ENCODE assay signal across 22 mouse cellular contexts in the genomic region with DNA sequence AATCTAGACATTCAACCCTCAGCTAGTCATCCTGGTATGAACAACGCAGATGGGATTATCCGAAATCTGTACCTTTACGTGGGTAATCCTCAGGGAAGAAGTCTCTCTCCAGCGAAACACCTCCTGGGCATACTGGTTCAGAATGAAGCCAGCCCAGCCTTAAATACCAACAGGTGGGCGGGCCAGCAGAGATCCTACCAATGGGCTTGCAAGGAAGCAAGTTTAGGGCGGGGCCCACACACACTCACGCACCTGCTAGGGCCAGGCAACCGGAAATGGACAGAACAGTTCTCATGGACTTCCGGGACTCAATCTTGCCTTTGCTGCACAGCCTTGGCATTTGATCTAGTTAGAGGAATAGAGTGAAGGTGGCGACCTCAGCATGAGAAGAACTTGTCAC. TPM values are rescaled to one million over a fixed set of nuclear protein-coding genes. Genes with fewer than 3 reads are reported as not detected.
DNase-seq lines count a peak whose midpoint lies in the region; ATAC-seq and TF ChIP-seq lines count a peak whose summit lies in the region.
"Had no signal": no experiment of that assay in that cellular context is flagged by ENCODE, and none has a peak within 500 bp of the region (broad histone marks: within the 10 kb centered on the region; RNA-seq: fewer than 3 reads in every experiment).

No protein-coding gene starts in this region.

- no peak overlapping the region for H3K27ac ChIP-seq in liver, embryonic 12.5 days
- H3K27ac ChIP-seq in liver, postnatal 0 days (ENCODE audit: low read depth): no peak overlapping the region
- no peak overlapping the region for H3K27ac ChIP-seq in intestine, embryonic 15.5 days
- H3K27ac ChIP-seq in small intestine, adult 2 months (ENCODE audit: insufficient read depth, low read depth, low read length): peak overlapping the region; percentile 17; the same call in 1 of the 2 replicates
- H3K27ac ChIP-seq: embryonic facial prominence, embryonic 12.5 days; hindbrain, embryonic 14.5 days; kidney, postnatal 0 days; layer of hippocampus, adult 2 months; limb, embryonic 15.5 days; lung, embryonic 15.5 days had no signal

- no peak for TF ChIP-seq EP300 in liver, postnatal 0 days (IDR thresholded peaks at IDR 0.05; ENCODE audit: low read depth)

- no peak for TF ChIP-seq CTCF in liver, postnatal 0 days (IDR thresholded peaks at IDR 0.05; ENCODE audit: low read depth)
- TF ChIP-seq CTCF in small intestine, adult 2 months (IDR thresholded peaks at IDR 0.05; ENCODE audit: extremely low read depth, insufficient read length, insufficient replicate concordance, low read depth, low read length): no peak

- no peak overlapping the region for H3K9ac ChIP-seq in liver, embryonic 12.5 days
- no peak overlapping the region for H3K9ac ChIP-seq in liver, postnatal 0 days (replicated peaks)
- no peak overlapping the region for H3K9ac ChIP-seq in intestine, embryonic 15.5 days
- H3K9ac ChIP-seq: embryonic facial prominence, embryonic 12.5 days; forebrain, postnatal 0 days; hindbrain, embryonic 14.5 days; limb, embryonic 15.5 days; lung, embryonic 15.5 days had no signal

- DNase-seq in liver, postnatal 0 days: no peak
- DNase-seq in R1 (ENCODE audit: low read depth, low spot score): peak; percentile 88
- no peak for DNase-seq in left cerebral cortex, adult 9 months (ENCODE audit: low spot score in 2 of 2)
- no peak for DNase-seq in cerebellum, adult 9-10 months
- DNase-seq: adrenal gland, postnatal 36 days; cerebellum, adult 9-11 months; forebrain, postnatal 0 days; heart, postnatal 36 days; lung, postnatal 4 days; right cerebral cortex, adult 18-20 months; thymus, adult 2 months had no signal

- no peak overlapping the region for H3K4me2 ChIP-seq in liver, embryonic 12.5 days
- no peak overlapping the region for H3K4me2 ChIP-seq in liver, postnatal 0 days (ENCODE audit: low read depth, low read length)
- no peak overlapping the region for H3K4me2 ChIP-seq in intestine, embryonic 15.5 days (replicated peaks)
- H3K4me2 ChIP-seq: embryonic facial prominence, embryonic 12.5 days; hindbrain, embryonic 14.5 days; limb, embryonic 15.5 days; lung, embryonic 15.5 days; midbrain, embryonic 11.5 days had no signal

- H3K36me3 ChIP-seq in liver, embryonic 12.5 days: peaks cover 34% of the 10 kb centered on the region
- H3K36me3 ChIP-seq in liver, postnatal 0 days (replicated peaks; ENCODE audit: insufficient read depth, low read length): no peaks in the 10 kb centered on the region
- no peaks in the 10 kb centered on the region for H3K36me3 ChIP-seq in intestine, embryonic 15.5 days
- no peaks in the 10 kb centered on the region for H3K36me3 ChIP-seq in small intestine, adult 2 months (ENCODE audit: control insufficient read depth, insufficient read depth, low read length)
- H3K36me3 ChIP-seq: embryonic facial prominence, embryonic 12.5 days; limb, embryonic 15.5 days; lung, embryonic 15.5 days had no signal

- H3K27me3 ChIP-seq in liver, embryonic 12.5 days (replicated peaks): no peaks in the 10 kb centered on the region
- H3K27me3 ChIP-seq in liver, postnatal 0 days (ENCODE audit: insufficient read depth, low read length): no peaks in the 10 kb centered on the region
- H3K27me3 ChIP-seq in intestine, embryonic 15.5 days (replicated peaks): no peaks in the 10 kb centered on the region
- no peaks in the 10 kb centered on the region for H3K27me3 ChIP-seq in small intestine, adult 2 months (ENCODE audit: control insufficient read depth, insufficient read depth, low read length)
- H3K27me3 ChIP-seq: embryonic facial prominence, embryonic 12.5 days; limb, embryonic 15.5 days; lung, embryonic 15.5 days; Patski had no signal

- TF ChIP-seq POLR2A in small intestine, adult 2 months (IDR thresholded peaks at IDR 0.05; ENCODE audit: low read depth, low read length): no peak

- no peak overlapping the region for H3K4me3 ChIP-seq in liver, embryonic 12.5 days
- no peak overlapping the region for H3K4me3 ChIP-seq in liver, postnatal 0 days (ENCODE audit: low read depth, low read length)
- H3K4me3 ChIP-seq in intestine, embryonic 15.5 days (replicated peaks): no peak overlapping the region
- H3K4me3 ChIP-seq in small intestine, adult 2 months (ENCODE audit: low read depth, low read length): no peak overlapping the region
- H3K4me3 ChIP-seq: embryonic facial prominence, embryonic 12.5 days; layer of hippocampus, adult 2 months; limb, embryonic 15.5 days; lung, embryonic 15.5 days had no signal

- ATAC-seq in liver, embryonic 12.5 days: 0 out of 2 replicates have a peak, but pooled peaks have one; percentile 41
- ATAC-seq in liver, postnatal 0 days: no peak
- ATAC-seq in intestine, embryonic 15.5 days: peak; percentile 23; the same call in 1 of the 2 replicates
- ATAC-seq: forebrain, postnatal 0 days; Patski had no signal

- WGBS in liver, embryonic 12.5 days (ENCODE audit: insufficient replicate concordance): 85% methylated on average over 10 of the region's 10 CpGs
- 87% methylated on average over 10 of the region's 10 CpGs for WGBS in liver, postnatal 0 days (ENCODE audit: insufficient replicate concordance)
- 92% methylated on average over 10 of the region's 10 CpGs for WGBS in intestine, embryonic 15.5 days
- WGBS in small intestine, adult 2 months: 88% methylated on average over 10 of the region's 10 CpGs

- H3K4me1 ChIP-seq in liver, embryonic 12.5 days: peaks cover 73% of the 10 kb centered on the region
- peaks cover 7% of the 10 kb centered on the region; the same call in 1 of the 2 replicates for H3K4me1 ChIP-seq in liver, postnatal 0 days (ENCODE audit: insufficient read depth)
- peaks cover 11% of the 10 kb centered on the region for H3K4me1 ChIP-seq in intestine, embryonic 15.5 days (replicated peaks)
- H3K4me1 ChIP-seq in small intestine, adult 2 months (ENCODE audit: control insufficient read depth, insufficient read depth, insufficient read length, low read length): peaks cover 5% of the 10 kb centered on the region; the same call in 1 of the 2 replicates

- no peaks in the 10 kb centered on the region for H3K9me3 ChIP-seq in liver, embryonic 12.5 days (replicated peaks)
- no peaks in the 10 kb centered on the region for H3K9me3 ChIP-seq in liver, postnatal 0 days (ENCODE audit: low read length)
- H3K9me3 ChIP-seq in intestine, embryonic 15.5 days: no peaks in the 10 kb centered on the region
- H3K9me3 ChIP-seq: embryonic facial prominence, embryonic 12.5 days; limb, embryonic 15.5 days; lung, embryonic 15.5 days had no signal

RNA-seq across cellular contexts. Expression of a gene that starts 5.4 kb away (rescaled TPM):
- 3.8 and 4.5 TPM in 2 replicates for polyA plus RNA-seq in liver, embryonic 12.5 days (2016; fragmentation: Nextera tagmentation; extraction: Ambion mirVana)
- 2.1 and 2.4 TPM in 2 replicates for polyA plus RNA-seq in liver, postnatal 0 days (2015; fragmentation: Nextera tagmentation; extraction: Ambion mirVana)
- 3.3 and 3.7 TPM in 2 replicates for polyA plus RNA-seq in intestine, embryonic 15.5 days (2015; fragmentation: Nextera tagmentation; extraction: Ambion mirVana)
- 5.2 and 10.4 TPM in 2 replicates for polyA plus RNA-seq in small intestine, adult 2 months (2012; rRNA removed)
